Mouse (Mus musculus) spleen, adult 2 months (tissue): Measurements from ENCODE around the gene Kcnh6. TPM values are rescaled to one million over a fixed set of nuclear protein-coding genes. Genes with fewer than 3 reads are reported as not detected.

Experiments
- DNase-seq, 2 experiments: peaks; one replicate each; pipeline versions ENCODE4 v3.0.0 to v3.0.0-alpha.2; 2012 to 2021; ENCODE audit warnings: low spot score in 2 of 2, low read depth in 1 of 2
- H3K27ac ChIP-seq: fragments of 200-500 bp; 2 replicates; pipeline ENCODE4 v1.5.1; 2012; ENCODE audit warnings: low read length, inconsistent platforms; ENCODE audit not compliant: insufficient read depth
- H3K27me3 ChIP-seq: fragments of 200-500 bp; 2 replicates; pipeline ENCODE4 v1.6.1; 2012; ENCODE audit warnings: mild to moderate bottlenecking, moderate library complexity, low read length, inconsistent platforms; ENCODE audit not compliant: control insufficient read depth, insufficient read depth
- H3K36me3 ChIP-seq: fragments of 200-500 bp; 2 replicates; pipeline ENCODE4 v1.6.1; 2012; ENCODE audit warnings: mild to moderate bottlenecking, low read length, inconsistent platforms; ENCODE audit not compliant: control insufficient read depth, insufficient read depth
- H3K4me1 ChIP-seq: fragments of 200-500 bp; 2 replicates; pipeline ENCODE4 v1.6.1; 2011; ENCODE audit warnings: inconsistent platforms; ENCODE audit not compliant: control insufficient read depth, insufficient read depth, insufficient read length
- H3K4me3 ChIP-seq: fragments of 200-500 bp; 2 replicates; pipeline ENCODE4 v1.5.1; 2011; ENCODE audit warnings: mild to moderate bottlenecking, inconsistent platforms; ENCODE audit not compliant: insufficient read depth, insufficient read length; ENCODE audit errors: extremely low read depth
- CTCF ChIP-seq: fragments of 200-500 bp; IDR thresholded peaks from 2 replicates; pipeline ENCODE4 v1.5.1; 2011; ENCODE audit warnings: mild to moderate bottlenecking, inconsistent platforms; ENCODE audit not compliant: insufficient read depth, insufficient read length, insufficient replicate concordance; ENCODE audit errors: extremely low read depth
- POLR2A ChIP-seq: fragments of 200-500 bp; IDR thresholded peaks from 2 replicates; pipeline ENCODE4 v1.6.1; 2011; ENCODE audit warnings: low read depth, low read length, inconsistent platforms
- WGBS: fragments of 180-500 bp; shearing (Covaris S2); methylation state at CpG from one replicate; pipeline ENCODE4 v1.1.7; 2018; 5-methylcytosine and 5-hydroxymethylcytosine counted together
- polyA plus RNA-seq: library from polyadenylated mRNA; depleted of rRNA; stranded (reverse); fragments of >200 nt; gene quantifications from 2 replicates; pipeline ENCODE4 v1.2.3, GENCODE M21; 2012

Gene Kcnh6
- polyA plus RNA-seq, 1 experiment: 0.35 TPM

GRCm38 (mm10) chr11:106012711-106013110 lies 4.8 kb downstream of the Kcnh6 start:
- no peak overlapping the region for H3K4me3 ChIP-seq
- no peak for DNase-seq
- WGBS: 62% methylated on average over 7 of the region's 7 CpGs
- peaks cover 4% of the 10 kb centered on the region; the same call in 1 of the 2 replicates for H3K4me1 ChIP-seq
- 0 out of 2 replicates have a peak, but pooled peaks cover 2% of the 10 kb centered on the region for H3K27me3 ChIP-seq
- no peak overlapping the region for H3K27ac ChIP-seq
- H3K36me3 ChIP-seq: no peaks in the 10 kb centered on the region
- no peak for TF ChIP-seq CTCF
- TF ChIP-seq POLR2A: no peak

GRCm38 (mm10) chr11:106013556-106014225 lies 5.8 kb downstream of the Kcnh6 start:
- no peak overlapping the region for H3K27ac ChIP-seq
- no peak for DNase-seq
- no peak overlapping the region for H3K4me3 ChIP-seq
- H3K27me3 ChIP-seq: no peaks in the 10 kb centered on the region; the same call in 1 of the 2 replicates
- 64% methylated on average over 11 of the region's 11 CpGs for WGBS
- TF ChIP-seq POLR2A (no peak), CTCF (no peak)
- H3K36me3 ChIP-seq: no peaks in the 10 kb centered on the region
- no peaks in the 10 kb centered on the region for H3K4me1 ChIP-seq

GRCm38 (mm10) chr11:106016440-106016839 lies 8.5 kb downstream of the Kcnh6 start:
- no peaks in the 10 kb centered on the region for H3K36me3 ChIP-seq
- TF ChIP-seq POLR2A (no peak), CTCF (no peak)
- DNase-seq: no peak
- H3K4me3 ChIP-seq: no peak overlapping the region
- peaks cover 9% of the 10 kb centered on the region; the same call in 1 of the 2 replicates for H3K27me3 ChIP-seq
- no peak overlapping the region for H3K27ac ChIP-seq
- WGBS: 74% methylated on average over 5 of the region's 5 CpGs
- H3K4me1 ChIP-seq: peaks cover 5% of the 10 kb centered on the region

- Histone ChIP-seq H3K4me1 (peaks cover 5% of the 10 kb centered on the region), H3K27me3 (peaks cover 10% of the 10 kb centered on the region), H3K36me3 (no peaks in the 10 kb centered on the region), H3K27ac (no peak overlapping the region), H3K4me3 (no peak overlapping the region)
- 3% methylated on average over 50 of the region's 50 CpGs for WGBS
- DNase-seq: no peak
- TF ChIP-seq CTCF (no peak), POLR2A (no peak)
These were observed 12.3 kb downstream of the Kcnh6 start for GRCm38 (mm10) chr11:106020051-106020763.

GRCm38 (mm10) chr11:106025774-106026173 lies 17.9 kb downstream of the Kcnh6 start:
- no peak for DNase-seq
- Histone ChIP-seq H3K4me3 (no peak overlapping the region), H3K27ac (no peak overlapping the region), H3K4me1 (no peaks in the 10 kb centered on the region; the same call in 1 of the 2 replicates), H3K27me3 (peaks cover 2% of the 10 kb centered on the region), H3K36me3 (peaks cover 5% of the 10 kb centered on the region)
- 83% methylated on average over 3 of the region's 3 CpGs for WGBS
- TF ChIP-seq POLR2A (no peak), CTCF (no peak)

- Histone ChIP-seq H3K4me3 (no peak overlapping the region), H3K4me1 (no peaks in the 10 kb centered on the region; the same call in 1 of the 2 replicates), H3K27ac (no peak overlapping the region), H3K36me3 (peaks cover 5% of the 10 kb centered on the region), H3K27me3 (peaks cover 2% of the 10 kb centered on the region; the same call in 1 of the 2 replicates)
- no peak for TF ChIP-seq POLR2A
- TF ChIP-seq CTCF: peak; percentile 88; the same call in 1 of the 2 replicates
- WGBS: 30% methylated on average over 11 of the region's 11 CpGs
- DNase-seq: peak; percentile 54 to 60
These were observed 18.7 kb downstream of the Kcnh6 start for GRCm38 (mm10) chr11:106026465-106027151.
